Mouse (Mus musculus) forelimb bud, embryonic 11.5 days (tissue): ENCODE results near the gene Ina.
A peak's percentile ranks its signal among the peaks of the same experiment; 100 is the strongest.

Experiments used
- DNase-seq: peaks from one replicate; pipeline ENCODE4 v3.0.0-alpha.2; 2012; ENCODE audit warnings: low read depth, low spot score

Ina gene

GRCm38 (mm10) chr19:47013340-47014158 lies 949 bp upstream of the Ina start:
- DNase-seq: no peak

- no peak for DNase-seq
These were observed 395 bp upstream of the Ina start for GRCm38 (mm10) chr19:47014159-47014446.

GRCm38 (mm10) chr19:47015396-47015795 lies 898 bp downstream of the Ina start:
- DNase-seq: no peak

- no peak for DNase-seq
These were observed 1.5 kb downstream of the Ina start for GRCm38 (mm10) chr19:47015965-47016364.

- peak; percentile 84 for DNase-seq
These were observed 2.0 kb downstream of the Ina start for GRCm38 (mm10) chr19:47016487-47016886.

GRCm38 (mm10) chr19:47017831-47018230 lies 3.3 kb downstream of the Ina start:
- DNase-seq: no peak

GRCm38 (mm10) chr19:47018330-47018729 lies 3.8 kb downstream of the Ina start:
- DNase-seq: no peak

- peak; percentile 21 for DNase-seq
These were observed 4.8 kb downstream of the Ina start for GRCm38 (mm10) chr19:47019326-47019725.

GRCm38 (mm10) chr19:47022709-47023108 lies 8.2 kb downstream of the Ina start:
- DNase-seq: no peak

GRCm38 (mm10) chr19:47023546-47023945 lies 9.0 kb downstream of the Ina start:
- no peak for DNase-seq

- DNase-seq: no peak
These were observed 10.5 kb downstream of the Ina start for GRCm38 (mm10) chr19:47024954-47025353.

GRCm38 (mm10) chr19:47026513-47026912 lies 12.0 kb downstream of the Ina start:
- DNase-seq: no peak

- DNase-seq: no peak
These were observed 15.3 kb downstream of the Ina start for GRCm38 (mm10) chr19:47029796-47030195.

- no peak for DNase-seq
These were observed 17.3 kb downstream of the Ina start for GRCm38 (mm10) chr19:47031770-47032169.

GRCm38 (mm10) chr19:47034916-47035315 lies 20.4 kb downstream of the Ina start:
- no peak for DNase-seq

- DNase-seq: no peak
These were observed 22.1 kb downstream of the Ina start for GRCm38 (mm10) chr19:47036596-47036995.

- DNase-seq: no peak
These were observed 26.4 kb downstream of the Ina start for GRCm38 (mm10) chr19:47040720-47041473.

GRCm38 (mm10) chr19:47043608-47044007 lies 29.1 kb downstream of the Ina start:
- no peak for DNase-seq

- DNase-seq: no peak
These were observed 31.8 kb downstream of the Ina start for GRCm38 (mm10) chr19:47046343-47046742.

- DNase-seq: no peak
These were observed 32.8 kb downstream of the Ina start for GRCm38 (mm10) chr19:47047236-47047833.

GRCm38 (mm10) chr19:47049061-47049460 lies 34.6 kb downstream of the Ina start:
- no peak for DNase-seq

- no peak for DNase-seq
These were observed 35.3 kb downstream of the Ina start for GRCm38 (mm10) chr19:47049840-47050239.
